Mouse (Mus musculus): ENCODE measurements around the gene Trio. TPM values are rescaled to one million over a fixed set of nuclear protein-coding genes. Genes with fewer than 3 reads are reported as not detected.

The Trio gene
- total RNA-seq, 2 experiments from 2014 or later: 35.3 to 43.2 TPM

- Histone ChIP-seq H3K4me3 (no peak overlapping the region), H3K27ac (no peak overlapping the region)
- intact Hi-C loops (cut with DNase I): no loop called here
- no peak for TF ChIP-seq CTCF (IDR thresholded peaks at IDR 0.05)
- no peak for DNase-seq
Measured at GRCm38 (mm10) chr15:27898795-27899406, 126.7 kb downstream of the Trio start.

- intact Hi-C loops (cut with DNase I): no loop called here
- no peak overlapping the region for H3K27ac ChIP-seq
- no peak for DNase-seq
- TF ChIP-seq CTCF (IDR thresholded peaks at IDR 0.05): no peak
- no peak overlapping the region for H3K4me3 ChIP-seq
Measured at GRCm38 (mm10) chr15:27894112-27894511, 131.5 kb downstream of the Trio start.

GRCm38 (mm10) chr15:27892029-27892428 lies 133.6 kb downstream of the Trio start:
- intact Hi-C loops (cut with DNase I): no loop called here
- TF ChIP-seq CTCF (IDR thresholded peaks at IDR 0.05): no peak
- no peak overlapping the region for H3K27ac ChIP-seq
- DNase-seq: no peak
- no peak overlapping the region for H3K4me3 ChIP-seq

- TF ChIP-seq CTCF (IDR thresholded peaks at IDR 0.05): no peak
- intact Hi-C loops (cut with DNase I): no loop called here
- DNase-seq: no peak
- Histone ChIP-seq H3K4me3 (no peak overlapping the region), H3K27ac (no peak overlapping the region)
Measured at GRCm38 (mm10) chr15:27890666-27891065, 135.0 kb downstream of the Trio start.

GRCm38 (mm10) chr15:27888153-27888552 lies 137.5 kb downstream of the Trio start:
- DNase-seq: no peak
- no peak overlapping the region for H3K4me3 ChIP-seq
- no peak overlapping the region for H3K27ac ChIP-seq
- TF ChIP-seq CTCF (IDR thresholded peaks at IDR 0.05): peak; percentile 48
- intact Hi-C loops (cut with DNase I): no loop called here

- Histone ChIP-seq H3K4me3 (no peak overlapping the region), H3K27ac (peak overlapping the region; percentile 1; the same call in 1 of the 2 replicates)
- intact Hi-C loops (cut with DNase I): no loop called here
- TF ChIP-seq CTCF (IDR thresholded peaks at IDR 0.05): no peak
- no peak for DNase-seq
Measured at GRCm38 (mm10) chr15:27886992-27887391, 138.7 kb downstream of the Trio start.

GRCm38 (mm10) chr15:27884347-27885250 lies 141.0 kb downstream of the Trio start:
- no peak overlapping the region for H3K4me3 ChIP-seq
- no peak overlapping the region for H3K27ac ChIP-seq
- intact Hi-C loops (cut with DNase I): no loop called here
- TF ChIP-seq CTCF (IDR thresholded peaks at IDR 0.05): peak; percentile 92
- DNase-seq: peak; percentile 75

GRCm38 (mm10) chr15:27883881-27884280 lies 141.8 kb downstream of the Trio start:
- no peak for TF ChIP-seq CTCF (IDR thresholded peaks at IDR 0.05)
- Histone ChIP-seq H3K4me3 (no peak overlapping the region), H3K27ac (no peak overlapping the region)
- intact Hi-C loops (cut with DNase I): no loop called here
- DNase-seq: no peak

GRCm38 (mm10) chr15:27882898-27883297 lies 142.8 kb downstream of the Trio start:
- H3K27ac ChIP-seq: no peak overlapping the region
- no peak for TF ChIP-seq CTCF (IDR thresholded peaks at IDR 0.05)
- intact Hi-C loops (cut with DNase I): no loop called here
- DNase-seq: no peak
- no peak overlapping the region for H3K4me3 ChIP-seq

- Histone ChIP-seq H3K4me3 (no peak overlapping the region), H3K27ac (no peak overlapping the region)
- DNase-seq: no peak
- no peak for TF ChIP-seq CTCF (IDR thresholded peaks at IDR 0.05)
- intact Hi-C loops (cut with DNase I): no loop called here
Measured at GRCm38 (mm10) chr15:27877831-27878230, 147.8 kb downstream of the Trio start.

GRCm38 (mm10) chr15:27876327-27876726 lies 149.3 kb downstream of the Trio start:
- DNase-seq: no peak
- Histone ChIP-seq H3K4me3 (no peak overlapping the region), H3K27ac (no peak overlapping the region)
- no peak for TF ChIP-seq CTCF (IDR thresholded peaks at IDR 0.05)
- intact Hi-C loops (cut with DNase I): no loop called here

GRCm38 (mm10) chr15:27875753-27876152 lies 149.9 kb downstream of the Trio start:
- no peak for TF ChIP-seq CTCF (IDR thresholded peaks at IDR 0.05)
- Histone ChIP-seq H3K27ac (no peak overlapping the region), H3K4me3 (no peak overlapping the region)
- DNase-seq: no peak
- intact Hi-C loops (cut with DNase I): no loop called here

GRCm38 (mm10) chr15:27873747-27874320 lies 151.8 kb downstream of the Trio start:
- Histone ChIP-seq H3K4me3 (no peak overlapping the region), H3K27ac (0 out of 2 replicates have a peak overlapping the region, but pooled peaks have one; percentile 5)
- DNase-seq: no peak
- intact Hi-C loops (cut with DNase I): no loop called here
- no peak for TF ChIP-seq CTCF (IDR thresholded peaks at IDR 0.05)
